Mouse (Mus musculus) lung, postnatal 0 days (tissue): ENCODE results near the gene Itpr2. TPM values are rescaled to one million over a fixed set of nuclear protein-coding genes. Genes with fewer than 3 reads are reported as not detected.
A peak's percentile ranks its signal among the peaks of the same experiment; 100 is the strongest.

Experiments
- ATAC-seq: fragments of 200-750 bp; cut with Nextera tagmentation; 2 replicates; pipeline ENCODE4 v1.8.0; 2017; ENCODE audit warnings: moderate library complexity
- DNase-seq: peaks from one replicate; pipeline ENCODE4 v3.0.0-alpha.2; 2016; ENCODE audit warnings: low spot score
- H3K27ac ChIP-seq: fragments of 300-500 bp; sonication (generic); 2 replicates; pipeline ENCODE4 v1.5.1; 2014; ENCODE audit warnings: antibody characterized with exemption, mild to moderate bottlenecking, low read length, mixed read lengths
- H3K27me3 ChIP-seq: fragments of 300-500 bp; sonication (generic); replicated peaks from 2 replicates; pipeline ENCODE4 v1.6.1; 2014; ENCODE audit warnings: low read length, mixed read lengths; ENCODE audit not compliant: insufficient read depth
- H3K36me3 ChIP-seq: fragments of 300-500 bp; sonication (generic); 2 replicates; pipeline ENCODE4 v1.6.1; 2014; ENCODE audit warnings: low read length, mixed read lengths; ENCODE audit not compliant: insufficient read depth
- H3K4me1 ChIP-seq: fragments of 300-500 bp; sonication (generic); 2 replicates; pipeline ENCODE4 v1.6.1; 2014; ENCODE audit warnings: antibody characterized with exemption, low read depth, low read length, mixed read lengths; ENCODE audit not compliant: insufficient read depth
- H3K4me2 ChIP-seq: fragments of 300-500 bp; sonication (generic); replicated peaks from 2 replicates; pipeline ENCODE4 v1.6.1; 2014; ENCODE audit warnings: low read depth, mild to moderate bottlenecking, low read length, moderate library complexity, mixed read lengths
- H3K4me3 ChIP-seq: fragments of 300-500 bp; sonication (generic); 2 replicates; pipeline ENCODE4 v1.5.1; 2014; ENCODE audit warnings: low read depth, low read length
- H3K9ac ChIP-seq: fragments of 300-500 bp; sonication (generic); replicated peaks from 2 replicates; pipeline ENCODE4 v1.6.1; 2014; ENCODE audit warnings: low read depth, mild to moderate bottlenecking
- H3K9me3 ChIP-seq: fragments of 300-500 bp; sonication (generic); 2 replicates; pipeline ENCODE4 v1.6.1; 2016; ENCODE audit warnings: low read length, mixed read lengths
- CTCF ChIP-seq: IDR thresholded peaks from 2 replicates; pipeline ENCODE4 v1.5.1; 2016; ENCODE audit warnings: antibody characterized with exemption, mild to moderate bottlenecking
- EP300 ChIP-seq: IDR thresholded peaks from 2 replicates; pipeline ENCODE4 v1.6.1; 2016; ENCODE audit warnings: antibody characterized with exemption, mild to moderate bottlenecking, control low read depth
- WGBS: fragments of 180-500 bp; shearing (Covaris S2); extraction: QIAGEN DNeasy Blood & Tissue Kit; methylation state at CpG from one replicate; pipeline ENCODE4 v1.1.7; 2014; 5-methylcytosine and 5-hydroxymethylcytosine counted together
- polyA plus RNA-seq: library from polyadenylated mRNA; unstranded; fragments of >200 nt; fragmentation: Nextera tagmentation; extraction: Ambion mirVana; gene quantifications from 2 replicates; pipeline ENCODE4 v1.2.1, GENCODE M21; 2015

Itpr2 gene
- polyA plus RNA-seq, 1 experiment from 2014 or later, result 15.7 TPM

DNA sequence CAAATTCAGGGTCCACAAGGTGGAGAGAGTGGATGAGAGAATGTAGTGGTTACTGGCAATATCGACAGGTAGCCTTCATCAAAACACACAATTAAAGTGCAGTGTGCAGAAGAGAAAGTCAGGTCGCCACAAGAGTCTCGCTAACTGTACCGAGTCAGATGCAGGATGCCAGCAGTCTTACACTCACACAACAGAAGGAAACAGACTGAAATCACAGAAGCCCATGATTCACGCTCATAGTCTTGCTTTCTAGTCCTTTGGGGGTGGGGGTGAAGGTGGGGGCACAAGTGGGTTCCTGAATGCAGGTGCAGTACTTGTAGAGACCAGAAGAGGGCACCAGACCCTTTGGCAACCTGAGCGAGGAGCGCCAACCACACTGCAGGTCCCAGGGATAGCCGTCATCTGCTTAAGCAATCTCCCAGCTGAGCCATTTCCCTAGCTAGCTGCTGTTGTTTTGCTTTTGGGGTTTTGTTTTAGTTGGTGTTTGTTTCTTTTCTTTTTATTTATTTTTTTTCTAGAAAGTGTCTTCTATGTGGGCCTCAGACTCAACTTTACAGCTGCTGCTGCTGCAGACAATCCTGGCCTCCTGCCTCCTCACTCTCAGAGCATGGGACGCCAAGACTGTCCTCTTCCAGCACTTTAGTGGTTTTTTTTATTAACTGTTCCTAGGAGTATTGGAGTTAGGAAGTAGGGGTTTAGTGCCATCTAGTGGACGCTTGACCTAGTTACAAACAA, 92.2 kb downstream of the Itpr2 start:
- Histone ChIP-seq H3K36me3 (no peaks in the 10 kb centered on the region), H3K4me1 (peaks cover 3% of the 10 kb centered on the region; the same call in 1 of the 2 replicates), H3K9ac (no peak overlapping the region), H3K9me3 (no peaks in the 10 kb centered on the region), H3K4me3 (peak overlapping the region; percentile 25; the same call in 1 of the 2 replicates), H3K27me3 (no peaks in the 10 kb centered on the region), H3K27ac (peak overlapping the region; percentile 81), H3K4me2 (peak overlapping the region; percentile 39)
- peak; percentile 95 for DNase-seq
- 18% methylated on average over 10 of the region's 10 CpGs for WGBS
- peak; percentile 94 for ATAC-seq
- peak; percentile 35; the same call in 1 of the 2 replicates for TF ChIP-seq EP300
- peak; percentile 92 for TF ChIP-seq CTCF

DNA sequence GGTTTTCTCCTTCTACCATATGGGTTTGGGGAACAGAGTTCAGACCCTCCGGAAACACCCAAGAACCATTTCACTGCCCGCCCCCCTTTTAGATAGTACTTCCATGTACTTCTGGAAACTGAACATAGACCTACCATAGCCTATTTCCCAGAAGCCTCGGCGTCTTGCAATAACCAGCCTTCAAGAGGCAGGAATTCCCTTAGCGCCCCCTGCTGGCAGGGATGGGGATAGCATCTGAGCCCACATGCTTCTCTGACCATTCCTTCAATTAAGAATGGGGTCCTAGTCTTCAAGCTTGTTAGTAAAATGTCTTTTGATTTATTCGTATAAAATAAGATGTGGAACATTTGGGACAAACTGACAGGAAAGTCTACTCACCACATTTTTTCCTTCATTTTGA, 96.6 kb downstream of the Itpr2 start:
- Histone ChIP-seq H3K36me3 (no peaks in the 10 kb centered on the region), H3K27me3 (no peaks in the 10 kb centered on the region), H3K9me3 (no peaks in the 10 kb centered on the region), H3K27ac (no peak overlapping the region), H3K9ac (no peak overlapping the region), H3K4me2 (no peak overlapping the region), H3K4me3 (no peak overlapping the region), H3K4me1 (peaks cover 3% of the 10 kb centered on the region; the same call in 1 of the 2 replicates)
- 47% methylated on average over 6 of the region's 6 CpGs for WGBS
- peak; percentile 56 for DNase-seq
- ATAC-seq, result no peak
- TF ChIP-seq CTCF, result peak; percentile 90
- TF ChIP-seq EP300, result no peak

DNA sequence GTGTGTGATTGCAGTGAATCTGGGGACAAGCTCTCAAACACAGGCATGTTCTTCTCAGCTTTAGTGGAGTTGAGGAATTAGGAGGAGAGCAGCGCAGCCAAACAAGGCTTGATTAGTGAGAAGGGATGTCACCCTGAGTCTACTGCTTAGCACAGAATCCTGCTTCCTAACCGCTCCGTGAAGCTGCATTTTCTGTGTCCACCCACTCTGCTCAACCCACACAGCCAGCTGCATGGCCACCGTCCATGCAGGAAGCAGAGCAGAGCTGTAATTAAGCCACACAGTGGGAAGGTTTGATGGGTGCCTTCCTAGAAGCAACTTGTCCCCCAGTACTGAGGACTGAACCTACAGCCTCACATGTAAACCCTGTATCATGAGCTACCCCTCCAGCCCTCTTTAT, 97.1 kb downstream of the Itpr2 start:
- Histone ChIP-seq H3K4me3 (no peak overlapping the region), H3K9me3 (no peaks in the 10 kb centered on the region), H3K9ac (no peak overlapping the region), H3K27me3 (no peaks in the 10 kb centered on the region), H3K4me1 (peaks cover 3% of the 10 kb centered on the region; the same call in 1 of the 2 replicates), H3K27ac (no peak overlapping the region), H3K36me3 (no peaks in the 10 kb centered on the region), H3K4me2 (no peak overlapping the region)
- DNase-seq, result no peak
- no peak for ATAC-seq
- WGBS, result 84% methylated on average over 4 of the region's 4 CpGs
- TF ChIP-seq CTCF (no peak), EP300 (no peak)

DNA sequence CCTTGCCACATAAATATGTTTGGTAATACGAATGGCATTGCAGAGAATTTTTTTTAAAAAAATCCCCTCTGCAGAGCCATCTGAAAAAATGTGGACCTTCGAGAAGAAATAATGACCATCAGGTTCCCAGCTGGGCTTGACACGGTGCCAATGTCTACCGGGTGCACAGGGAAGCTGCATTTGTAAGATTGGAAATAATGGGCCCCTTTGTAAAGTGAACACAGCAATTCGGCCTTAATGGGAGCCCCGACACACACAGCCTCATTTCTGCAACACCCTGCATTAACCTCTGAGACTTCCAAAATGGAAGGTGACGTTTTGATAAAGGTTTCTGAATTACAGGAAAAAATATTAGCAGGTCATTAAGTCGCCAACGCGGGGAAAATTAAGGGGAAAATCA, 97.9 kb downstream of the Itpr2 start:
- no peaks in the 10 kb centered on the region for H3K4me1 ChIP-seq
- H3K9ac ChIP-seq, result no peak overlapping the region
- no peak for TF ChIP-seq EP300
- TF ChIP-seq CTCF, result no peak
- ATAC-seq, result no peak
- no peaks in the 10 kb centered on the region for H3K9me3 ChIP-seq
- no peak overlapping the region for H3K4me2 ChIP-seq
- no peaks in the 10 kb centered on the region for H3K36me3 ChIP-seq
- H3K4me3 ChIP-seq, result no peak overlapping the region
- H3K27me3 ChIP-seq, result no peaks in the 10 kb centered on the region
- no peak overlapping the region for H3K27ac ChIP-seq
- WGBS, result 57% methylated on average over 10 of the region's 10 CpGs
- no peak for DNase-seq

DNA sequence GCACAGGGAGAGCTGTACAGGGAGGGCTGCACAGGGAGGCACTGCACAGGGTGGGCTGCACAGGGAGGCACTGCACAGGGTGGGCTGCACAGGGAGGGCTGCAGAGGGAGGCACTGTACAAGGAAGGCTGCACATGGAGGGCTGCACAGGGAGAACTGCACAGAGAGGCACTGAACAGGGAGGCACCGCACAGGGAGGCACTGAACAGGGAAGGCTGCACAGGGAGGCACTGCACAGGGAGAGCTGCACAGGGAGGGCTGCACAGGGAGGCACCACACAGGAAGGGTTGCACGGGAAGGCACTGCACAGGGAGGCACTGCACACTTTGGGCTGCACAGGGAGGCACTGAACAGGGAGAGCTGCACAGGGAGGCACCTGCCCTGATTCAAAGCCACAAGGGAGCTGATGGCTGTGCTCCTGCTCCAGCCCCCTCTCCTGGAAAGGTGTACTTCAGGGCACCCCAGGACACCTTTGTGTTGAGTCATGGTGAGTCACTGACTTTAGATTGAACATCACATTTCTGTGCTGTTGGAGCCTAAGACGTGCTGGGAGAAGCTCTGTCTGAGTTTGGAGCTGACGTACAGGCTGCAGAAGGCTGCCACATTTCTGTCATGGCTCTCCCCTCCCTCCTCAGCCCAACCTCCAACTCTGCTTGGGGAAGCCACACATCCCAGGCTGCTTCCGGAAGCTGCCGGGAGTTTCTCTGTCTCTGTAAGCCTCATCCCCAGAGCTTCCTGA, 98.9 kb downstream of the Itpr2 start:
- Histone ChIP-seq H3K9me3 (no peaks in the 10 kb centered on the region), H3K4me2 (no peak overlapping the region), H3K27ac (no peak overlapping the region), H3K27me3 (no peaks in the 10 kb centered on the region), H3K4me3 (no peak overlapping the region), H3K9ac (no peak overlapping the region), H3K36me3 (no peaks in the 10 kb centered on the region), H3K4me1 (no peaks in the 10 kb centered on the region)
- 34% methylated on average over 5 of the region's 6 CpGs for WGBS
- no peak for TF ChIP-seq EP300
- no peak for TF ChIP-seq CTCF
- ATAC-seq (no peak; the same call in 1 of the 2 replicates), DNase-seq (no peak)

DNA sequence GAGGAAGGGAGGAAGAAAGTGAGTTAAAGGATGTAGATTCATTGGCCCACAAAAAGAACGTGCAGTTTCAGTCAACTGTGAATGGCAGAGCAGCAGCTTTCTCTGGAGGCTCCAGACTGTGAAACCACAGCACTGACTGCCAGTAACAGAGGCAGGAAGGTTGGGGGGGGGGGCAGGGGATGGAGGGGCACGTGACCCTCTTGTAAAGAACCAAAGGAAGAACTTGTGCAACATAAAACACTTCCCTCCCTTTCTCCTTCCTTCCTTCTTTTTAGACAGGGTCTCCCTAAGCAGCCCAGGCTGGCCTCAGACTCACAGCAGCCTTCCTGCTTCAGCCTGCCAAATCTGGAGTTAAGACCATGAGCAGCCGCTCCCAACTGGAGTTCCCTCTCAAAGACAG, 104.2 kb downstream of the Itpr2 start:
- Histone ChIP-seq H3K4me3 (no peak overlapping the region), H3K4me2 (no peak overlapping the region), H3K4me1 (no peaks in the 10 kb centered on the region), H3K9me3 (no peaks in the 10 kb centered on the region), H3K27ac (0 out of 2 replicates have a peak overlapping the region, but pooled peaks have one; percentile 26), H3K27me3 (no peaks in the 10 kb centered on the region), H3K36me3 (no peaks in the 10 kb centered on the region), H3K9ac (no peak overlapping the region)
- 58% methylated on average over 3 of the region's 3 CpGs for WGBS
- TF ChIP-seq CTCF (no peak), EP300 (no peak)
- ATAC-seq (no peak), DNase-seq (no peak)
